Mouse (Mus musculus): ENCODE measurements around the gene Olfr1253. TPM values are rescaled to one million over a fixed set of nuclear protein-coding genes. Genes with fewer than 3 reads are reported as not detected.

Olfr1253 gene
- polyA plus RNA-seq (2014; fragmentation: Nextera tagmentation; extraction: Ambion mirVana) = not detected in 2 replicates

DNA sequence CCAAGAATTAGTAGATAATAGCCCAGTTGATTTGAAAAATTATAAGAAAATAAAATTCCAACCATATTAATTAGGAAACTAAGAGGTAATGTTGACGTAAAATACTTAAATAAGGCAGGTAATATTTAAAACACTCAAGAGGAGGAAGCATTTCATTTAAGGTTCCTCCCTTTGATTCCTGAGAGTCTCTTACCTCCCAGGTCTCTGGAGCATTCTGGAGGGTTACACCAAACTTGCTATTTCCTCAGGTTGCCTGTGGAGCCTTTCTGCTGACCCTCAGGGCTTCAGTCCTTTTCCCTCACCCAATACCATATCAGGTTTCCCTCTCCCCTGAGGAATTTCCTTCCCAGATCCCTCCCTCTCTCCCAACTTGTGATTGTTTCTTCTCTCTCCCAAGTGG lies at the start of gene Olfr1253:
TSS of gene Olfr1253 (minus strand) at position 101 of the 400 bp plus-strand sequence.
- no peak within 1 kb of the TSS for H3K4me2 ChIP-seq (ENCODE audit: low read depth)
- H3K9me3 ChIP-seq (ENCODE audit: control insufficient read depth, low read length) = no peaks in the 10 kb centered on the region
- H3K4me1 ChIP-seq (ENCODE audit: control insufficient read depth, insufficient read depth, low read length) = no peaks in the 10 kb centered on the region
- DNase-seq (ENCODE audit: low spot score) (no peak), ATAC-seq (ENCODE audit: insufficient read depth, low FRiP score, low TSS enrichment) (no peak)
- no peak within 1 kb of the TSS for H3K27ac ChIP-seq (ENCODE audit: low read depth, low read length)
- no peak within 1 kb of the TSS for H3K9ac ChIP-seq (ENCODE audit: low read length)
- WGBS = 93% methylated on average over 1 of the region's 1 CpGs
- no peak within 1 kb of the TSS for H3K4me3 ChIP-seq (ENCODE audit: low read depth, low read length)
- no peaks in the 10 kb centered on the region for H3K36me3 ChIP-seq (ENCODE audit: control insufficient read depth, insufficient read depth, low read length)
- H3K27me3 ChIP-seq (ENCODE audit: control insufficient read depth, insufficient read depth, low read length) = no peaks in the 10 kb centered on the region

- DNase-seq (ENCODE audit: low spot score) (no peak), ATAC-seq (ENCODE audit: insufficient read depth, low FRiP score, low TSS enrichment) (no peak)
- Histone ChIP-seq H3K4me1 (ENCODE audit: control insufficient read depth, insufficient read depth, low read length) (no peaks in the 10 kb centered on the region), H3K4me2 (ENCODE audit: low read depth) (no peak overlapping the region), H3K27me3 (ENCODE audit: control insufficient read depth, insufficient read depth, low read length) (no peaks in the 10 kb centered on the region), H3K36me3 (ENCODE audit: control insufficient read depth, insufficient read depth, low read length) (no peaks in the 10 kb centered on the region), H3K4me3 (ENCODE audit: low read depth, low read length) (no peak overlapping the region), H3K9me3 (ENCODE audit: control insufficient read depth, low read length) (no peaks in the 10 kb centered on the region), H3K27ac (ENCODE audit: low read depth, low read length) (no peak overlapping the region), H3K9ac (ENCODE audit: low read length) (no peak overlapping the region)
- WGBS = 93% methylated on average over 3 of the region's 3 CpGs
Measured at GRCm38 (mm10) chr2:89799583-89799982, 42.7 kb upstream of the Olfr1253 start.

- no peak within 1 kb of the TSS for H3K27ac ChIP-seq (ENCODE audit: low read depth, low read length)
- H3K4me2 ChIP-seq (ENCODE audit: low read depth) = no peak within 1 kb of the TSS
- H3K4me1 ChIP-seq (ENCODE audit: control insufficient read depth, insufficient read depth, low read length) = no peaks in the 10 kb centered on the region
- H3K4me3 ChIP-seq (ENCODE audit: low read depth, low read length) = no peak within 1 kb of the TSS
- H3K36me3 ChIP-seq (ENCODE audit: control insufficient read depth, insufficient read depth, low read length) = no peaks in the 10 kb centered on the region
- ATAC-seq (ENCODE audit: insufficient read depth, low FRiP score, low TSS enrichment) (no peak), DNase-seq (ENCODE audit: low spot score) (no peak)
- no peaks in the 10 kb centered on the region for H3K9me3 ChIP-seq (ENCODE audit: control insufficient read depth, low read length)
- no peaks in the 10 kb centered on the region for H3K27me3 ChIP-seq (ENCODE audit: control insufficient read depth, insufficient read depth, low read length)
- H3K9ac ChIP-seq (ENCODE audit: low read length) = no peak within 1 kb of the TSS
Measured at GRCm38 (mm10) chr2:89793519-89793918, 36.6 kb upstream of the Olfr1253 start, which contains the start of gene Olfr1254. TSS of gene Olfr1254 (minus strand) at chr2:89793619.

GRCm38 (mm10) chr2:89724912-89725311 lies 32.0 kb downstream of the Olfr1253 start, which contains the start of gene Olfr1252:
TSS of gene Olfr1252 (minus strand) at chr2:89725012.
- ATAC-seq (ENCODE audit: insufficient read depth, low FRiP score, low TSS enrichment) = no peak
- H3K4me1 ChIP-seq (ENCODE audit: control insufficient read depth, insufficient read depth, low read length) = no peaks in the 10 kb centered on the region
- WGBS = 76% methylated on average over 1 of the region's 1 CpGs
- H3K27ac ChIP-seq (ENCODE audit: low read depth, low read length) = no peak within 1 kb of the TSS
- H3K4me3 ChIP-seq (ENCODE audit: low read depth, low read length) = no peak within 1 kb of the TSS
- H3K9me3 ChIP-seq (ENCODE audit: control insufficient read depth, low read length) = no peaks in the 10 kb centered on the region
- no peaks in the 10 kb centered on the region for H3K27me3 ChIP-seq (ENCODE audit: control insufficient read depth, insufficient read depth, low read length)
- no peak within 1 kb of the TSS for H3K4me2 ChIP-seq (ENCODE audit: low read depth)
- DNase-seq (ENCODE audit: low spot score) = no peak
- H3K9ac ChIP-seq (ENCODE audit: low read length) = no peak within 1 kb of the TSS
- no peaks in the 10 kb centered on the region for H3K36me3 ChIP-seq (ENCODE audit: control insufficient read depth, insufficient read depth, low read length)

Other genes with a start within 250 kb of the Olfr1253 start
- gene Olfr1243, start 225.6 kb downstream of the Olfr1253 start, polyA plus RNA-seq (2014; fragmentation: Nextera tagmentation; extraction: Ambion mirVana) = not detected in 2 replicates
- gene Olfr1245, start 178.6 kb downstream of the Olfr1253 start, polyA plus RNA-seq (2014; fragmentation: Nextera tagmentation; extraction: Ambion mirVana) = not detected in 2 replicates
- not detected in 2 replicates for gene Olfr1246, start 163.9 kb downstream of the Olfr1253 start, polyA plus RNA-seq (2014; fragmentation: Nextera tagmentation; extraction: Ambion mirVana)
- not detected in 2 replicates for gene Olfr1247, start 143.0 kb downstream of the Olfr1253 start, polyA plus RNA-seq (2014; fragmentation: Nextera tagmentation; extraction: Ambion mirVana)
- gene Olfr1248, start 138.8 kb downstream of the Olfr1253 start, polyA plus RNA-seq (2014; fragmentation: Nextera tagmentation; extraction: Ambion mirVana) = not detected in 2 replicates
- gene Olfr1249, start 122.1 kb downstream of the Olfr1253 start, polyA plus RNA-seq (2014; fragmentation: Nextera tagmentation; extraction: Ambion mirVana) = not detected in 2 replicates
- not detected in 2 replicates for gene Olfr1250, start 95.6 kb downstream of the Olfr1253 start, polyA plus RNA-seq (2014; fragmentation: Nextera tagmentation; extraction: Ambion mirVana)
- gene Olfr1251, start 85.2 kb downstream of the Olfr1253 start, polyA plus RNA-seq (2014; fragmentation: Nextera tagmentation; extraction: Ambion mirVana) = not detected in 2 replicates
- gene Olfr1252, start 32.1 kb downstream of the Olfr1253 start, polyA plus RNA-seq (2014; fragmentation: Nextera tagmentation; extraction: Ambion mirVana) = not detected in 2 replicates
- not detected in 2 replicates for gene Olfr1254, start 36.5 kb upstream of the Olfr1253 start, polyA plus RNA-seq (2014; fragmentation: Nextera tagmentation; extraction: Ambion mirVana)
- gene Olfr1255, start 55.0 kb upstream of the Olfr1253 start, polyA plus RNA-seq (2014; fragmentation: Nextera tagmentation; extraction: Ambion mirVana) = not detected in 2 replicates
- gene Olfr1256, start 84.5 kb upstream of the Olfr1253 start, polyA plus RNA-seq (2014; fragmentation: Nextera tagmentation; extraction: Ambion mirVana) = not detected in 2 replicates
- not detected in 2 replicates for gene Olfr48, start 91.1 kb upstream of the Olfr1253 start, polyA plus RNA-seq (2014; fragmentation: Nextera tagmentation; extraction: Ambion mirVana)
- gene Olfr1257, start 121.3 kb upstream of the Olfr1253 start, polyA plus RNA-seq (2014; fragmentation: Nextera tagmentation; extraction: Ambion mirVana) = not detected in 2 replicates
- gene Olfr1258, start 170.2 kb upstream of the Olfr1253 start, polyA plus RNA-seq (2014; fragmentation: Nextera tagmentation; extraction: Ambion mirVana) = not detected in 2 replicates
- not detected in 2 replicates for gene Olfr1259, start 191.6 kb upstream of the Olfr1253 start, polyA plus RNA-seq (2014; fragmentation: Nextera tagmentation; extraction: Ambion mirVana)
- not detected in 2 replicates for gene Olfr1260, start 217.2 kb upstream of the Olfr1253 start, polyA plus RNA-seq (2014; fragmentation: Nextera tagmentation; extraction: Ambion mirVana)
- gene Olfr1261, start 234.1 kb upstream of the Olfr1253 start, polyA plus RNA-seq (2014; fragmentation: Nextera tagmentation; extraction: Ambion mirVana) = not detected in 2 replicates
- not detected in 2 replicates for gene Olfr1262, start 243.1 kb upstream of the Olfr1253 start, polyA plus RNA-seq (2014; fragmentation: Nextera tagmentation; extraction: Ambion mirVana)